Mouse (Mus musculus) ES-Bruce4 (cell line): ENCODE measurements at regions not wholly inside any gene's neighbourhood (a gene's known extent, or its start where the extent isn't known, plus 50 kb on each side); places are given as distances from the start of the nearest gene placed in this dataset.

Experiments used
- H3K27ac ChIP-seq: 2 replicates; pipeline ENCODE4 v1.5.1; 2012; ENCODE audit warnings: low read length, inconsistent platforms; ENCODE audit not compliant: insufficient read depth
- H3K27me3 ChIP-seq: 2 replicates; pipeline ENCODE4 v1.6.1; 2012; ENCODE audit warnings: mild to moderate bottlenecking, low read length, inconsistent platforms; ENCODE audit not compliant: control insufficient read depth, poor library complexity, insufficient read depth, severe bottlenecking
- H3K36me3 ChIP-seq: 2 replicates; pipeline ENCODE4 v1.6.1; 2012; ENCODE audit warnings: inconsistent platforms, mild to moderate bottlenecking, low read length, moderate library complexity; ENCODE audit not compliant: control insufficient read depth, poor library complexity, insufficient read depth, severe bottlenecking
- H3K4me1 ChIP-seq: one replicate; pipeline ENCODE4 v1.8.1; 2011; ENCODE audit warnings: low read length; ENCODE audit not compliant: control insufficient read depth, insufficient read depth
- H3K4me3 ChIP-seq: 2 replicates; pipeline ENCODE4 v1.5.1; 2011; ENCODE audit warnings: low read depth, mild to moderate bottlenecking, low read length
- H3K9ac ChIP-seq: 2 replicates; pipeline ENCODE4 v1.6.1; 2012; ENCODE audit warnings: low read depth, mild to moderate bottlenecking, inconsistent platforms; ENCODE audit not compliant: poor library complexity, severe bottlenecking
- H3K9me3 ChIP-seq: replicated peaks from 2 replicates; pipeline ENCODE4 v1.6.1; 2012; ENCODE audit warnings: mild to moderate bottlenecking, low read length, inconsistent platforms; ENCODE audit not compliant: control insufficient read depth, poor library complexity, insufficient read depth, severe bottlenecking
- CTCF ChIP-seq: IDR thresholded peaks from one replicate; pipeline ENCODE4 v1.8.1; 2011; ENCODE audit warnings: low read depth, low read length
- EP300 ChIP-seq: IDR thresholded peaks from 2 replicates; pipeline ENCODE4 v1.6.1; 2011; ENCODE audit warnings: low read depth, low read length; ENCODE audit not compliant: insufficient read depth
- POLR2A ChIP-seq: IDR thresholded peaks from one replicate; pipeline ENCODE4 v1.8.1; 2011; ENCODE audit warnings: low read length; ENCODE audit not compliant: insufficient read depth

DNA sequence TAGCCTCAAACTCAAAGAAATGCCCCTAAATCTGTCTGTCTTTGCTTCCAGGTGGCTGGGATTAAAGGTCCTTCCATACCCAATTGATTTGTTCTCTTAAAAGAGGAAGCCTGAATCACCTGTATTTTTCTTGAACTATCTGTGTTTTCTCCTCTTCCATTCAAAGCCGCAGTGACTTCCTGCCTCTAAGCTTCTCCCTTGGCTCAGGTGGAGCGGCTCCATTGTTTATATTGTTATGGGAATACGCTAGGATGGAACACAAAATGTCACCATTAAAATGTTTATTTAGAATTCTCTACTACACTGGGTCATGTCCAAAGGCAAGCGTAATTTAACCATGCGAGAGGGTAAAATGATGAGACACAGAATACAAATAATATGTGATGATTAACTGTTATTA is 118.2 kb upstream of the Krr1 start:
- Histone ChIP-seq H3K4me1 (peaks cover 7% of the 10 kb centered on the region), H3K27me3 (no peaks in the 10 kb centered on the region)
- TF ChIP-seq CTCF (no peak), EP300 (peak; percentile 82), POLR2A (no peak)

DNA sequence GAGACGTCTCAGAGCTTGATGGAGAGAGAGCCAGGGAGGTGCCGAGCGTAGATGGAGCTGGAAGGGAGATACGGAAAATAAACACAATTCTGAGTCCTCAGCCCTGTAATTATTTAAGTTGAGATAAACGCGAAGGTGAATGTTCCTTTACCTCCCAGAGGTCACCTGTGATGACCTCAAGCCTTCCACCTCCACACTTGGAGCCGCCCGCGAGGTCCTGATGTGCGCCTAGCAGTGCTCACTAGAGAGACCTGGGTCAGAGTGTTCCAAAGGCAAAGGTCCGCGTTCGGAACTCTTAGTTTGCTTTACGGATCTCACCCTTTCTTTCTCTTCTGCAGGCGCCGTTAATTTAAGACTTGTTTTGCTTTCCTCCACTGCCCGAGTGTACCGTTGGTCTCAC is 117.0 kb upstream of the Krr1 start:
- Histone ChIP-seq H3K36me3 (no peaks in the 10 kb centered on the region), H3K9me3 (no peaks in the 10 kb centered on the region), H3K27me3 (no peaks in the 10 kb centered on the region), H3K27ac (no peak overlapping the region), H3K4me3 (no peak overlapping the region), H3K9ac (no peak overlapping the region), H3K4me1 (peaks cover 7% of the 10 kb centered on the region)
- TF ChIP-seq POLR2A (no peak), EP300 (no peak), CTCF (no peak)

More for the DNA sequence above, 118.2 kb upstream of the Krr1 start:
- H3K4me3 ChIP-seq, result no peak overlapping the region
- peak overlapping the region; percentile 33; the same call in 1 of the 2 replicates for H3K27ac ChIP-seq
- no peaks in the 10 kb centered on the region for H3K9me3 ChIP-seq
- H3K36me3 ChIP-seq, result no peaks in the 10 kb centered on the region
- no peak overlapping the region for H3K9ac ChIP-seq

DNA sequence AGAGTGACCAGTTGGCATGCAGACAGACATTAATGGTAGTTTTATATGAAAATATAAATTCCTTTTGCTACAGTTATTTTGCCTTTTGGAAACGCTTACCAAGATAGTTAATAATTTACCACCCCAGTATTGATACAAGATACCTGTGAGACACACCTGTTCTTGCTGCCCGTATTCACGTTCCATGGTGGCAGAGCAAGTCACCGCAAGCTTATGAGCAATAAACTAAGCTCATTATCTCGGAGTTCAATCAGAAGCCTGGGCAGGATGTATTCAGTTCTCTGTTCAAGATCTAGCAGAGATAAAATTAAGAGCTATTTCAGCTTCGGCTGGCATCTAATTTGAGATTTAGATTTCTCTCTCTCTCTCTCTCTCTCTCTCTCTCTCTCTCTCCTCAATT is 114.1 kb upstream of the Krr1 start:
- Histone ChIP-seq H3K27ac (no peak overlapping the region), H3K36me3 (no peaks in the 10 kb centered on the region), H3K9me3 (no peaks in the 10 kb centered on the region), H3K4me3 (no peak overlapping the region), H3K27me3 (no peaks in the 10 kb centered on the region), H3K9ac (no peak overlapping the region), H3K4me1 (peaks cover 5% of the 10 kb centered on the region)
- TF ChIP-seq EP300 (no peak), CTCF (no peak), POLR2A (no peak)

GRCm38 (mm10) chr10:111865286-111865830 is 107.1 kb upstream of the Krr1 start:
- H3K4me3 ChIP-seq, result no peak overlapping the region
- no peaks in the 10 kb centered on the region; the same call in 1 of the 2 replicates for H3K9me3 ChIP-seq
- H3K4me1 ChIP-seq, result no peaks in the 10 kb centered on the region
- no peaks in the 10 kb centered on the region; the same call in 1 of the 2 replicates for H3K27me3 ChIP-seq
- H3K36me3 ChIP-seq, result no peaks in the 10 kb centered on the region
- H3K9ac ChIP-seq, result no peak overlapping the region
- TF ChIP-seq POLR2A (no peak), EP300 (no peak), CTCF (no peak)
- H3K27ac ChIP-seq, result no peak overlapping the region

DNA sequence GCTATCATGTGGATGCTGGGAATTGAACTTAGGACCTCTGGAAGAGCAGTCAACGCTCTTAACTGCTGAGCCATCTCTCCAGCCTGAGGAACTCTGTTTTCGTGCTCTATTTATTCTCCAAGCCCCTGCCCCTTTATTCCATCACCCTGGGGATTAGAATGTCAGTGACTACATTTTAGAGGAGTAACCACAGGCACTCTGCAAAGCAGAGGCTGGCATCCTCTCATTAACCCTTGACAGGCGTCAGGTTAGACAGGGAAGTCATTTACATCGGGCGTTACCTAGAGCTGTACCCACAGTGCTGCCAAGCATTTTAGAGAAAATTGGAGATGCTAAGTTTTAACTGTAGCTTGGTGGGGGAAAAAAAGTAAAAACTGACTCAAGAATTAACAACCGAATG is 105.4 kb upstream of the Krr1 start:
- no peak overlapping the region for H3K9ac ChIP-seq
- H3K36me3 ChIP-seq, result no peaks in the 10 kb centered on the region
- no peaks in the 10 kb centered on the region; the same call in 1 of the 2 replicates for H3K27me3 ChIP-seq
- H3K27ac ChIP-seq, result peak overlapping the region; percentile 92
- no peaks in the 10 kb centered on the region for H3K4me1 ChIP-seq
- no peaks in the 10 kb centered on the region; the same call in 1 of the 2 replicates for H3K9me3 ChIP-seq
- H3K4me3 ChIP-seq, result no peak overlapping the region
- TF ChIP-seq CTCF, result no peak
- TF ChIP-seq POLR2A, result no peak
- no peak for TF ChIP-seq EP300

- Histone ChIP-seq H3K9ac (no peak overlapping the region), H3K27ac (peak overlapping the region; percentile 92), H3K4me1 (no peaks in the 10 kb centered on the region), H3K36me3 (no peaks in the 10 kb centered on the region), H3K4me3 (no peak overlapping the region), H3K9me3 (no peaks in the 10 kb centered on the region; the same call in 1 of the 2 replicates), H3K27me3 (no peaks in the 10 kb centered on the region; the same call in 1 of the 2 replicates)
- TF ChIP-seq POLR2A, result no peak
- TF ChIP-seq EP300, result peak; percentile 92
Measured at GRCm38 (mm10) chr10:111867538-111867937, 104.9 kb upstream of the Krr1 start.
